In the genomic region with DNA sequence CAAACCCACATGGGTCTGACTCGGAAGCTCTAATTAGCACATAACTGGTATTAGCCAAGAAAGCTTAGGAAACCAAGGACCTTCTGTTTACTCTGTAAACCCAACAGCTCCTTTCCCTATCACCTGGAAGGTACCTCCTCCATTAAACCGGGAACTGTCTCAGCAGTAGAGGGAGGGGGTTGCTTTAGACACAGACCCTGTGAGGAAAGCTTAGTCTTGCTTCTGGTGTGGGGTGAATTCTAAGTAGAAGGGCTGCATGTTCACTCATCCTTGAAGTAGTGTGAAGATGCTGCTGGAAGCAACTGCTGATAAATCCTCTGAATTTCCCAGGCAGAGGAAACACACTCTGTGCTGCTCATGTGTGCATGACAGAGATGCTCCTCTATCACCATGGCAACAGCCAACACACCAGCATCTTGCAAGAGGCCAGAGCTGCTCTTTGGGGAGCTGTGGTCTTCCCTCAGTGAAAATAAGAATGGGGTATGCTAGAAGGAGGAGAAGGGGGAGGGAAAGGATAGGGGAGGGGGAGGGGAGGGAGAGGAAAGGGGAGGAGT, we compare ENCODE assay signal across 8 mouse cellular contexts. TPM values are rescaled to one million over a fixed set of nuclear protein-coding genes. Genes with fewer than 3 reads are reported as not detected.
DNase-seq lines count a peak whose midpoint lies in the region; ATAC-seq and TF ChIP-seq lines count a peak whose summit lies in the region.
"Had no signal": no experiment of that assay in that cellular context is flagged by ENCODE, and none has a peak within 500 bp of the region (broad histone marks: within the 10 kb centered on the region; RNA-seq: fewer than 3 reads in every experiment).

No protein-coding gene starts in this region.

- H3K4me3 ChIP-seq in embryonic facial prominence, embryonic 11.5 days (ENCODE audit: low read depth, low read length), result no peak overlapping the region
- H3K4me3 ChIP-seq in neural tube, embryonic 12.5 days, result no peak overlapping the region

- H3K9ac ChIP-seq in embryonic facial prominence, embryonic 11.5 days (replicated peaks; ENCODE audit: low read length), result no peak overlapping the region
- no peak overlapping the region for H3K9ac ChIP-seq in neural tube, embryonic 12.5 days

- no peaks in the 10 kb centered on the region for H3K36me3 ChIP-seq in embryonic facial prominence, embryonic 11.5 days (replicated peaks; ENCODE audit: control insufficient read depth, insufficient read depth, low read depth, low read length)
- no peaks in the 10 kb centered on the region for H3K36me3 ChIP-seq in neural tube, embryonic 12.5 days

- H3K9me3 ChIP-seq in embryonic facial prominence, embryonic 11.5 days (replicated peaks; ENCODE audit: control insufficient read depth, low read length), result no peaks in the 10 kb centered on the region
- no peaks in the 10 kb centered on the region for H3K9me3 ChIP-seq in neural tube, embryonic 12.5 days

- H3K27me3 ChIP-seq in embryonic facial prominence, embryonic 11.5 days (ENCODE audit: control insufficient read depth, insufficient read depth, low read length), result no peaks in the 10 kb centered on the region
- no peaks in the 10 kb centered on the region for H3K27me3 ChIP-seq in neural tube, embryonic 12.5 days (replicated peaks)

- peak; percentile 66; the same call in 1 of the 2 replicates for ATAC-seq in embryonic facial prominence, embryonic 11.5 days (replicated peaks; ENCODE audit: insufficient number of reproducible peaks, low FRiP score, low TSS enrichment, low read depth)
- peak; percentile 77 for ATAC-seq in neural tube, embryonic 12.5 days (ENCODE audit: low FRiP score, low read depth)

- no peak for TF ChIP-seq CTCF in brain, embryonic 14.5 days (IDR thresholded peaks at IDR 0.05; ENCODE audit: borderline replicate concordance, extremely low read depth, insufficient read depth, insufficient read length)

- H3K27ac ChIP-seq in embryonic facial prominence, embryonic 11.5 days (replicated peaks; ENCODE audit: low read depth, low read length), result no peak overlapping the region
- H3K27ac ChIP-seq in neural tube, embryonic 12.5 days, result peak overlapping the region; percentile 28; the same call in 1 of the 2 replicates

- no peak overlapping the region for H3K4me2 ChIP-seq in embryonic facial prominence, embryonic 11.5 days (ENCODE audit: low read depth, low read length)
- H3K4me2 ChIP-seq in neural tube, embryonic 12.5 days (replicated peaks), result peak overlapping the region; percentile 21; the same call in 1 of the 2 replicates

- 36% methylated on average over 2 of the region's 2 CpGs for WGBS in embryonic facial prominence, embryonic 11.5 days
- 39% methylated on average over 2 of the region's 2 CpGs for WGBS in neural tube, embryonic 12.5 days

- TF ChIP-seq POLR2A in brain, embryonic 14.5 days (IDR thresholded peaks at IDR 0.05; ENCODE audit: borderline replicate concordance, extremely low read depth, insufficient read depth, insufficient read length, poor library complexity, severe bottlenecking), result no peak

- DNase-seq in brain, embryonic 14.5 days (ENCODE audit: low read depth), result peak; percentile 97
- DNase-seq in embryonic facial prominence, embryonic 11.5 days (ENCODE audit: low spot score), result peak; percentile 56
- DNase-seq in layer of hippocampus, adult 18-20 months (ENCODE audit: low spot score in 2 of 2), result peak; percentile 40 to 75
- no peak for DNase-seq in Muller cell, postnatal 12 days (ENCODE audit: inconsistent ontology term)
- no peak for DNase-seq in lung, postnatal 36 days
- DNase-seq in kidney, adult 8-10 months, result no peak
- DNase-seq: adrenal gland, postnatal 14 days had no signal

- no peaks in the 10 kb centered on the region for H3K4me1 ChIP-seq in embryonic facial prominence, embryonic 11.5 days (ENCODE audit: control insufficient read depth, insufficient read depth, low read length)
- H3K4me1 ChIP-seq in neural tube, embryonic 12.5 days, result peaks cover 33% of the 10 kb centered on the region

RNA-seq across cellular contexts. Expression of a gene that starts 8.4 kb away (rescaled TPM):
- 47.5 and 51.2 TPM in 2 replicates for polyA plus RNA-seq in brain, embryonic 14.5 days (2012; rRNA removed)
- polyA plus RNA-seq in embryonic facial prominence, embryonic 11.5 days (2014; fragmentation: Nextera tagmentation; extraction: Ambion mirVana), result 2.8 and 3.4 TPM in 2 replicates
- total RNA-seq in layer of hippocampus, adult 18-20 months (2021), result 100 to 1,000 TPM; 579 to 589 TPM
- 17.4 and 23.0 TPM in 2 replicates for polyA plus RNA-seq in neural tube, embryonic 12.5 days (2016; fragmentation: Nextera tagmentation; extraction: Ambion mirVana)

Comparison
In these comparisons a context has a peak if more than half of its experiments do, and no peak if none do; other contexts are left out.
1. DNase-seq: peak in brain, embryonic 14.5 days (single experiment), embryonic facial prominence, embryonic 11.5 days (single experiment) and layer of hippocampus, adult 18-20 months (2 of 2); none in Muller cell, postnatal 12 days (single experiment), lung, postnatal 36 days (single experiment) and kidney, adult 8-10 months (0 of 2).